ENCODE assay signal across 13 mouse cellular contexts in genomic region chr16:92510835-92511772, GRCm38 (mm10). TPM values are rescaled to one million over a fixed set of nuclear protein-coding genes. Genes with fewer than 3 reads are reported as not detected.
DNase-seq lines count a peak whose midpoint lies in the region; ATAC-seq lines count a peak whose summit lies in the region.
"Had no signal": no experiment of that assay in that cellular context is flagged by ENCODE, and none has a peak within 500 bp of the region (broad histone marks: within the 10 kb centered on the region; RNA-seq: fewer than 3 reads in every experiment).

No protein-coding gene starts in this region.

- no peak for ATAC-seq in inflammation-experienced regulatory T-cells, adult 6 months
- ATAC-seq: liver, embryonic 12.5 days; midbrain, embryonic 15.5 days had no signal

- H3K4me1 ChIP-seq in forebrain, embryonic 10.5 days, result peaks cover 20% of the 10 kb centered on the region
- H3K4me1 ChIP-seq: embryonic facial prominence, embryonic 12.5 days; liver, embryonic 12.5 days; midbrain, embryonic 15.5 days had no signal

- intact Hi-C loops in heart, postnatal 10 days (cut with DNase I), result no loop called here
- intact Hi-C loops in heart, postnatal 36 days (cut with DNase I), result loop anchor here (5.0 kb wide), 1 partner anchor 1031 kb away; no protein-coding TSS in a partner anchor
- intact Hi-C loops in heart, postnatal 14 days (cut with DNase I), result no loop called here

- H3K27me3 ChIP-seq in forebrain, embryonic 10.5 days (ENCODE audit: poor library complexity, severe bottlenecking), result peaks cover 6% of the 10 kb centered on the region; the same call in 1 of the 2 replicates
- H3K27me3 ChIP-seq: embryonic facial prominence, embryonic 12.5 days; midbrain, embryonic 15.5 days had no signal

- no peak overlapping the region for H3K4me3 ChIP-seq in forebrain, embryonic 10.5 days
- H3K4me3 ChIP-seq: embryonic facial prominence, embryonic 12.5 days; liver, embryonic 12.5 days; midbrain, embryonic 15.5 days had no signal

- WGBS in forebrain, embryonic 10.5 days, result 52% methylated on average over 13 of the region's 13 CpGs

- peak overlapping the region; percentile 25; the same call in 1 of the 2 replicates for H3K27ac ChIP-seq in forebrain, embryonic 10.5 days
- H3K27ac ChIP-seq: embryonic facial prominence, embryonic 12.5 days; liver, embryonic 12.5 days; midbrain, embryonic 15.5 days had no signal

- peak; percentile 12 to 23 for DNase-seq in heart, postnatal 10 days
- DNase-seq in heart, postnatal 36 days, result no peak
- peak; percentile 32 for DNase-seq in NIH3T3 (ENCODE audit: low read depth)
- DNase-seq in forebrain, embryonic 10.5 days (ENCODE audit: extremely low spot score, low spot score), result no peak
- DNase-seq in layer of hippocampus, postnatal 10 days (ENCODE audit: low spot score in 2 of 2), result peak; percentile 55 to 63
- DNase-seq in adrenal gland, adult 2 months, result no peak
- DNase-seq in heart, postnatal 14 days, result no peak
- DNase-seq: gastrocnemius, postnatal 25 days had no signal

- H3K9me3 ChIP-seq in forebrain, embryonic 10.5 days, result no peaks in the 10 kb centered on the region
- H3K9me3 ChIP-seq: embryonic facial prominence, embryonic 12.5 days; liver, embryonic 12.5 days; midbrain, embryonic 15.5 days had no signal

- no peaks in the 10 kb centered on the region for H3K36me3 ChIP-seq in forebrain, embryonic 10.5 days (replicated peaks)
- H3K36me3 ChIP-seq: embryonic facial prominence, embryonic 12.5 days; liver, embryonic 12.5 days; midbrain, embryonic 15.5 days had no signal

RNA-seq across cellular contexts. Expression of gene Clic6, which starts 25.6 kb away (rescaled TPM):
- under 1 TPM; 0.12 to 0.29 TPM for total RNA-seq in heart, postnatal 10 days (2021)
- under 1 TPM; 0.08 to 0.25 TPM for total RNA-seq in heart, postnatal 36 days (2021)
- 4.8 and 5.2 TPM in 2 replicates for polyA plus RNA-seq in forebrain, embryonic 10.5 days (2016; fragmentation: Nextera tagmentation; extraction: Ambion mirVana)
- total RNA-seq in layer of hippocampus, postnatal 10 days (2021), result 1 to 10 TPM in 1 of 2 experiments, under 1 TPM in 1; 0.56 to 5.3 TPM
- polyA plus RNA-seq in inflammation-experienced regulatory T-cells, adult 6 months (2017; shearing (Covaris generic)), result not detected
- total RNA-seq in adrenal gland, adult 2 months (2021), result under 1 TPM in 1 of 2 experiments, not detected in 1; 0.55 TPM
- polyA plus RNA-seq in adrenal gland, adult 2 months (2012; rRNA removed), result 0.08 and 0.21 TPM in 2 replicates
- total RNA-seq in heart, postnatal 14 days (2021), result under 1 TPM; 0.07 to 0.93 TPM
- total RNA-seq: gastrocnemius, postnatal 25 days; hematopoietic stem cell, adult 5-6 weeks had no signal

RNA-seq across cellular contexts. Expression of gene Rcan1, which starts 40.4 kb away (rescaled TPM):
- 10 to 100 TPM; 87.4 to 90.2 TPM for total RNA-seq in heart, postnatal 10 days (2021)
- 10 to 100 TPM; 50.8 to 99.4 TPM for total RNA-seq in heart, postnatal 36 days (2021)
- polyA plus RNA-seq in forebrain, embryonic 10.5 days (2016; fragmentation: Nextera tagmentation; extraction: Ambion mirVana), result 34.4 and 34.7 TPM in 2 replicates
- total RNA-seq in layer of hippocampus, postnatal 10 days (2021), result 10 to 100 TPM; 40.4 to 43.8 TPM
- 1 to 10 TPM; 1.8 to 3.3 (median 1.9) TPM for polyA plus RNA-seq in inflammation-experienced regulatory T-cells, adult 6 months (2017; shearing (Covaris generic))
- 10 to 100 TPM; 15.8 to 23.2 TPM for total RNA-seq in adrenal gland, adult 2 months (2021)
- polyA plus RNA-seq in adrenal gland, adult 2 months (2012; rRNA removed), result 4.7 and 5.4 TPM in 2 replicates
- total RNA-seq in heart, postnatal 14 days (2021), result 10 to 100 TPM; 52.4 to 69.3 TPM

Comparison
In these comparisons a context has a peak if more than half of its experiments do, and no peak if none do; other contexts are left out.
1. DNase-seq: peak in heart, postnatal 10 days (2 of 2), NIH3T3 (single experiment) and layer of hippocampus, postnatal 10 days (2 of 2); none in heart, postnatal 36 days (0 of 2), forebrain, embryonic 10.5 days (single experiment), adrenal gland, adult 2 months (single experiment) and heart, postnatal 14 days (0 of 2).